Mouse (Mus musculus) bone marrow macrophage, adult 2 months (primary cell): ENCODE results near the gene Pitpna.

Experiments used
- CTCF ChIP-seq: IDR thresholded peaks from 2 replicates; pipeline ENCODE4 v1.5.1; 2012; ENCODE audit warnings: low read depth, mild to moderate bottlenecking, low read length, moderate library complexity
- POLR2A ChIP-seq: IDR thresholded peaks from 2 replicates; pipeline ENCODE4 v1.6.1; 2012; ENCODE audit warnings: mild to moderate bottlenecking, low read depth, low read length, borderline replicate concordance

GRCm38 (mm10) chr11:75650958-75651425 is 63.1 kb downstream of the Pitpna start:
- TF ChIP-seq POLR2A, result no peak
- TF ChIP-seq CTCF, result no peak
